Mouse (Mus musculus) embryonic facial prominence, embryonic 12.5 days (tissue): ENCODE results near the gene Olfr214. TPM values are rescaled to one million over a fixed set of nuclear protein-coding genes. Genes with fewer than 3 reads are reported as not detected.

Experiments
- polyA plus RNA-seq: library from polyadenylated mRNA; unstranded; fragments of >200 nt; fragmentation: Nextera tagmentation; extraction: Ambion mirVana; gene quantifications from 2 replicates; pipeline ENCODE4 v1.2.1, GENCODE M21; 2016

Gene Olfr214
- polyA plus RNA-seq, 1 experiment from 2014 or later = not detected

Other genes starting within 250 kb of the Olfr214 start
- gene March8, start 216.2 kb upstream of the Olfr214 start, polyA plus RNA-seq = 31.1 and 32.7 TPM in 2 replicates
- gene Alox5, start 93.1 kb upstream of the Olfr214 start, polyA plus RNA-seq = 0.92 and 0.95 TPM in 2 replicates
- gene Olfr211, start 65.1 kb upstream of the Olfr214 start, polyA plus RNA-seq = not detected in 2 replicates
- not detected in 2 replicates for gene Olfr212, start 47.7 kb upstream of the Olfr214 start, polyA plus RNA-seq
- not detected in 2 replicates for gene Olfr213, start 15.8 kb upstream of the Olfr214 start, polyA plus RNA-seq
- 0.52 and 0.60 TPM in 2 replicates for gene Gm5580, start 3.1 kb upstream of the Olfr214 start, polyA plus RNA-seq
- gene Olfr215, start 30.0 kb downstream of the Olfr214 start, polyA plus RNA-seq = not detected in 2 replicates
- 258 and 265 TPM in 2 replicates for gene Zfp422, start 74.8 kb downstream of the Olfr214 start, polyA plus RNA-seq
- 12.6 and 16.9 TPM in 2 replicates for gene Depp1, start 96.4 kb downstream of the Olfr214 start, polyA plus RNA-seq
- 14.4 and 14.7 TPM in 2 replicates for gene Rassf4, start 119.7 kb downstream of the Olfr214 start, polyA plus RNA-seq
- gene Tmem72, start 162.7 kb downstream of the Olfr214 start, polyA plus RNA-seq = 0.09 and 0.10 TPM in 2 replicates